Mouse (Mus musculus) spleen, adult 2 months (tissue): Measurements from ENCODE around the gene Maco1.

Source experiments
- CTCF ChIP-seq: fragments of 200-500 bp; IDR thresholded peaks from 2 replicates; pipeline ENCODE4 v1.5.1; 2011; ENCODE audit warnings: mild to moderate bottlenecking, inconsistent platforms; ENCODE audit not compliant: insufficient read depth, insufficient read length, insufficient replicate concordance; ENCODE audit errors: extremely low read depth
- POLR2A ChIP-seq: fragments of 200-500 bp; IDR thresholded peaks from 2 replicates; pipeline ENCODE4 v1.6.1; 2011; ENCODE audit warnings: low read depth, low read length, inconsistent platforms

GRCm38 (mm10) chr4:134758922-134759321 is 94.2 kb downstream of the Maco1 start:
- TF ChIP-seq CTCF (no peak), POLR2A (no peak)
